Mouse (Mus musculus): ENCODE results near the gene Hist1h3b. TPM values are rescaled to one million over a fixed set of nuclear protein-coding genes. Genes with fewer than 3 reads are reported as not detected.

Hist1h3b gene
- total RNA-seq, 2 experiments from 2014 or later, result 16.4 to 23.4 TPM

DNA sequence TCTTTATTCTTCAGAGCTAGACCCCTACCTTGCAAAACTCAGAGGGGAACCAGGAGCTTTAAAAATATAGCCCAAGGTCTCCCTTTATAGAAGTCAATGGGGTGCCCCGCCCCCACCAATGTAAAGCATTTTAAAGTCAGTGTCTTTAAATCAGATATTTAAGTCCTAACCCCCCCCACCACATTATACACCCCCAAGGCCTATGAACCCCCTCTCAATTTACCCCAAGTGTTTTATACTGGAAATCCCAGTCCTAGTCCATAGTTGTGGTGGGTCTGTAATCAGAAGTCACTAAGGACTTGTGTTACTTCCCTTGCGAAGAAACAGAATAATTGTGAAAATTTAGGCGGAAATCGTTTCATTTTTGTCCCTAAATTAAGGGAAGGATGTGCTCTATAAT, 14.0 kb upstream of the Hist1h3b start:
- DNase-seq (ENCODE audit: low spot score in 2 of 2), result no peak

DNA sequence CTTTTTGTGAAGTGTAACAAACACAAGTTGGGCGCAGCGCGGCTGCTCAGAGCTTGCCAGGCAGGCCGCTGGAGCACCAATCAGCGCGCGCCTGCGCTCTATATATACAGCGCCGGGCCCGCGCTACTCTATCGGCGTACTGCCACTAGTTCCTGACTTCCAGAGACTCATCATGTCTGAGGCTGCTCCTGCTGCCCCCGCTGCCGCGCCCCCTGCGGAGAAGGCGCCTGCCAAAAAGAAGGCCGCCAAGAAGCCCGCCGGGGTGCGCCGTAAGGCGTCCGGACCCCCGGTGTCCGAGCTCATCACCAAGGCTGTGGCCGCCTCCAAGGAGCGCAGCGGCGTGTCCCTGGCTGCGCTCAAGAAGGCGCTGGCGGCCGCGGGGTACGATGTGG, 13.4 kb upstream of the Hist1h3b start, which contains the start of gene Hist1h1c:
Gene Hist1h1c, plus strand, starts transcription at position 132 of the 392 bp plus-strand sequence.
- peak; percentile 86 to 91 for DNase-seq (ENCODE audit: low spot score in 2 of 2)

DNA sequence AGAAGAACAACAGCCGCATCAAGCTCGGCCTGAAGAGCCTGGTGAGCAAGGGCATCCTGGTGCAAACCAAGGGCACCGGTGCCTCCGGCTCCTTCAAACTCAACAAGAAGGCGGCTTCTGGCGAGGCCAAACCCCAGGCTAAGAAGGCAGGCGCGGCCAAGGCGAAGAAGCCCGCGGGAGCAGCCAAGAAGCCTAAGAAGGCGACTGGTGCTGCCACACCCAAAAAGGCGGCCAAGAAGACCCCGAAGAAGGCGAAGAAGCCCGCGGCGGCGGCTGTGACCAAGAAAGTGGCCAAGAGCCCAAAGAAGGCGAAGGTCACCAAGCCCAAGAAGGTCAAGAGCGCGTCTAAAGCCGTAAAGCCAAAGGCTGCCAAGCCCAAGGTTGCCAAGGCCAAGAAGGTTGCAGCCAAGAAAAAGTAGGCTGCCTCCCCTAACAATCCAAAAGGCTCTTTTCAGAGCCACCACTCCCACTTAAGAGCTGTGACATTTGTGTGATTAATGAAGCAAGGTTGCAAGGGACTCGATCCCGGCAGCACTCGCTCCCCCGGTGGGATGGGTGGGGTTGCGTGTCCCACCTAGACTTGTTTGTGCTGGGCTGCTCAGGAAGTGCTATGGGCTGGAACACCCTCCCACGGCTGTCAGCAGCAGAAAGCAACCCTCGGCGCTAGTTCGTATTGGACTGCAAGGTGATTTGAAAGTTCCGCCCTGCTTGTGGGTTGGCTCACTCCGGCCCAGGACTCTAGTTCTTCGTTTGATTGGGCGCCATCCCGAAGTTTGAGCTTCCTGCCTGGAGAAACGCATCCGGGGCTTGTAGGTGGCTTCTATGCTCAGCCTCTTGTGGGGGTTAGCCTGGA, 12.8 kb upstream of the Hist1h3b start:
- DNase-seq (ENCODE audit: low spot score in 2 of 2), result peak; percentile 78 to 79

- no peak for DNase-seq (ENCODE audit: low spot score in 2 of 2)
These were observed 12.2 kb upstream of the Hist1h3b start for GRCm38 (mm10) chr13:23739922-23740252.

- no peak for DNase-seq (ENCODE audit: low spot score in 2 of 2)
These were observed 11.7 kb upstream of the Hist1h3b start for GRCm38 (mm10) chr13:23740256-23740840.

- no peak for DNase-seq (ENCODE audit: low spot score in 2 of 2)
These were observed 11.2 kb upstream of the Hist1h3b start for GRCm38 (mm10) chr13:23740910-23741309.

DNA sequence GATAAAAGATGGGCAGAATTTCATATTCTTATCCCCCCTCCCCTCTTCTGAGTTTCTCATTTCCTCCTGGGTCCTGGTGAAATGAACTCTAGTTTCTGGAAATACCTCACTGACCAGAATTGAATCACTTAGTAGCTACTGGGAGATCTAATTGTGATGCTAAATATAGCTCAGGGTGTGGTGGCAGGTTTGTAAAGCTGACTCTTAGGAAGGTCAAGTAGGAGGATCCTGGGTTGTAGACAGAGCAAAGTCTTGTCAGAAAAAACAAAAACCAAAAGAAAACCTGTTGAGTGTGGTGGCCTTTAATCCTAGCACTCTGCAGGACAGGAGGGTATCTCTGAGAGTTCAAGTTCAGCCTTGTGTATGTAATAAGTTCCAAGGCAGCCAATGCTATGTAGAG, 10.1 kb upstream of the Hist1h3b start:
- no peak for DNase-seq (ENCODE audit: low spot score in 2 of 2)

GRCm38 (mm10) chr13:23743215-23743614, 8.9 kb upstream of the Hist1h3b start:
- DNase-seq (ENCODE audit: low spot score in 2 of 2), result no peak

DNA sequence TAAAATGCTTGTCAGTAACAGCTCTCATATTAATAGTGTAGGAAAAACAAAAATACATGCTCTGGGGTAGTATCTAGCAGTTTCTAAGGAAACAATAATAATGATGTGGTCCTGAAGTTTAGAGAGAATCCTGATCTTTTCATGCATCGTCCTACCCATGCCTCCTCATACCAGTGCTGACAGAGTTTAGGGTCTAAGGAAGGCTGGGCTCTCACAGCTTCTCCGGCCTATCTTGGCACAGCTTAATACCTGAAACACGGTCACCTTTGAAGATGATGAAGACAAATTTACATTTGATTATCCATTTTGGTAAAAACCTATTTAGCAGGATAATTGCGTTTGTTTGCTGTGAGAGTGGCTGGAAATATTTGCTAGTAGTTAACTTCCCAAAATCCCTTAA, 8.1 kb upstream of the Hist1h3b start:
- DNase-seq (ENCODE audit: low spot score in 2 of 2), result no peak

DNA sequence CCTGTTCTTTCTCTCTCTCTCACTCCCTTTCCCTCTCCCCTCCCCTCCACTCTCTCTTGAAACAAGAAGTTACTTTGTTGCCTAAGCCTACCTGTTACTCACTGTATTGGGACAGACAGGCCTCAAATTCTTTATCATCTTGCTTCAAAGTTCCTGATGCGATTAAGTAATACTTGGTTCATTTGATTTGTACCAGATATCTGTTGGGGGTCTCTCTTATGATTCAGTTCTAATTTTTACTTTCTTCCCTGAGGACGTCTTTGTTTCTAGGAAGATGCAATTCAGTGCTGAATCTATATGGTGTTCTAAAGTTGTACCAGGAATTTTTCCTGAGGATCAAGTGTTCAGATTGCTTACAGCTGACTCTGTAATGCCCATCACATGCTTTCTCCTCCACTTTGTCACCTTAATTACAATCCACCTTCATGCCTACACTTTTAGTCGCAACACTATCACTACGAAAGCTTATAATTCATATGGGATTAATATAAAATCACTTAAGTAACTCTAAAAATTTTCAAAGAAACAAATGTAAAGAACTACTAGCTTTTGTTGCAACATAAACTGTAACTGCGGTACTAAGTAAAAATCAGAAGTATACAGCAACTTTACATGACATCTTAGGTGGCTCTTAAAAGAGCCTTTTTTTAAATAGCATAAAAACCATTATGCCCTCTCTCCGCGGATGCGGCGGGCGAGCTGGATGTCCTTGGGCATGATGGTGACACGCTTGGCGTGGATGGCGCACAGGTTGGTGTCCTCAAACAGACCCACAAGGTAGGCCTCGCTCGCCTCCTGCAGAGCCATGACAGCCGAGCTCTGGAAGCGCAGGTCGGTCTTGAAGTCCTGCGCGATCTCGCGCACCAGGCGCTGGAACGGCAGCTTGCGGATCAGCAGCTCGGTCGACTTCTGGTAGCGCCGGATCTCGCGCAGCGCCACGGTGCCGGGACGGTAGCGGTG, 7.4 kb upstream of the Hist1h3b start:
- no peak for DNase-seq (ENCODE audit: low spot score in 2 of 2)

DNA sequence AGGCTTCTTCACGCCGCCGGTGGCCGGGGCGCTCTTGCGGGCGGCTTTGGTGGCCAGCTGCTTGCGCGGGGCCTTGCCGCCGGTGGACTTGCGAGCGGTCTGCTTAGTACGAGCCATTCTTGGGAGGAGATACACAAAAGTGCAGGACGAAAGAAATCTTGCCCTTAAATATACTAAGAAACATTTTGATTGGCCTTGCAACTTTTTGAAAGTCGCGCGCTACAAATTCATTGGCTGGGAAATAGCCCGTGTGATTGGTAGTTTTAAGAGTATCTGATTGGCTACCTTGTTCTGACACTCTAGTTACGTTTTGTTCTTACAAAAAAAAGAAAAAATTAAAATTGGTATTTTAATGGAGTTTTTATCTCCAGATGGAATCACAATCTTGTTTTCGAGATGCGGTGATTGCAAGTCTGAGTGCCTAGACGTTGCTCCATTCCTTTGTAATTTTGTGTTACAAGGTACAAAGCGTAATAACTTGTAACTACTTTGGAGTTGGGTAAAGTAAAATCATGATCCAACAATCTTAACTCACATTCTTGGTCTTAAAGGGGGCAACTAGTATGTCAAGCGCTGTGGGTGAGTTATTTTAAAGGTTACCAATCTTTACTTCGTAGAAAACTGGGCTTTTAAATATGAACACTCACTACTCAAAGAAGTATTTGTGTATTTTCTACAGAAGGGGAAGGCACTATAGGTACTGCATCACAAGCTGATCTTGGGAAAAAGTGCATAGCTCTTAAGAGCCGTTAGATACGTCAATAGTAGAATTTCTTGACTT, 6.5 kb upstream of the Hist1h3b start, which contains the start of gene Hist1h3c:
Gene Hist1h3c, minus strand, starts transcription at position 222 of the 781 bp plus-strand sequence.
- DNase-seq (ENCODE audit: low spot score in 2 of 2), result peak; percentile 76 to 79

GRCm38 (mm10) chr13:23746201-23747080, 5.6 kb upstream of the Hist1h3b start, which contains the start of gene Hist1h2bb:
TSS of gene Hist1h2bb (plus strand) at chr13:23746734.
- DNase-seq (ENCODE audit: low spot score in 2 of 2), result peak; percentile 55 to 65

DNA sequence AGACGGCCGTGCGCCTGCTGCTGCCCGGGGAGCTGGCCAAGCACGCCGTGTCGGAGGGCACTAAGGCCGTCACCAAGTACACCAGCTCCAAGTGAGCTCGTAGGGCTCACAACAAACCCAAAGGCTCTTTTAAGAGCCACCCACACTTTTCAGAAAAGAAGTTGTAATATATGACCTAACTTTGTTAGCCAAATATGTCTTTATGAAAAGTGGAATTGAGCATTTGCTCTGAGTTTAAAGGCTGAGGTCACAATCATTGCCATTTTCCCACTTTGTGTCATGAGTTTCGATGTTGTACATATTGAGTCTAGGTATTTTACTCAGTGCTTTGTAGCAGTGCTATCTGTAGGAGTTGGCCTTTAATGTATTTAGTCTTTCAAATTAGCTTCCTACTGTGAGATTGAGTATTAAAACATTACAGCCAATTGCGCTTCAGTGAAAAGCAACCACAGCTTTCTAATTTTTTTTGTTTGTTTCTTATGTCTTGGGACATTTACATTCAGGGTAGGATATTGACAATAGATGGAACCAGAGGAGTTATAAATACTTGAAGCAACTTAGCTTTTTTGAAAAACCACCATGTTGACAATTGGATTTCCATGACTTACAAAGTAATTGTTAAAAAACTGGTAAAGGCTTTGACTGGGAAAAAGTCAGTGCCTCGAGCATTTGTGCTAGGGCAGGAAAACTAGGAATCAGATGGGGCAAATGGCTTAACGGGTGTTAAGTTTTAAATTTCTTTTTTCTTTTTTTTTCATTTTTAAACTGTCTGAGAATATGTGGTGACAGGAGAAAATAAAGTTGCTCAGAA, 4.8 kb upstream of the Hist1h3b start:
- DNase-seq (ENCODE audit: low spot score in 2 of 2), result no peak

GRCm38 (mm10) chr13:23747892-23748288, 4.2 kb upstream of the Hist1h3b start:
- no peak for DNase-seq (ENCODE audit: low spot score in 2 of 2)

GRCm38 (mm10) chr13:23749563-23750121, 2.4 kb upstream of the Hist1h3b start:
- DNase-seq (ENCODE audit: low spot score in 2 of 2), result no peak

GRCm38 (mm10) chr13:23750839-23751477, 1.1 kb upstream of the Hist1h3b start, which contains the start of gene Hist1h2ab:
TSS of gene Hist1h2ab (plus strand) at chr13:23751126.
- peak in 1 of 2 experiments; percentile 43 for DNase-seq (ENCODE audit: low spot score in 2 of 2)

DNA sequence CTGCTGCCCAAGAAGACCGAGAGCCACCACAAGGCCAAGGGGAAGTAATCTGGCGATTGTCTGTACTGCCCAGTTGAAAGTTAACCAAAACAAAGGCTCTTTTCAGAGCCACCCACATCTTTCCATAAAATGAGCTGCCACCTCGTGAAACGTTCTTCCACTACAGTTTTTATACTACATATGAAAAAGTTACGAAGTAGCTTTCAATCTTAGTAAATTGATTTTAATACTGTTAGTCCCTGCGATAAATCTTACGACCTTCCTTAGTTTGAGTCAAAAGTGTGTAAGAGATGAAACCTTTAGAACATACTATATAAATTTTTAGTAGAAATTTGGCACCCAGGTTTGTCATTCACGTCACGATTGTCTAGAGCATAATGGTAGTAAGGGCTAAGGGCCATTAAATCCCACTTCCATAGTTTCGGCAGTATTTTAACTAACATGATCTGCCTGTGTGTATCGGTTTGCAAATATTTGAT, 550 bp upstream of the Hist1h3b start:
- DNase-seq (ENCODE audit: low spot score in 2 of 2), result no peak
